Mouse (Mus musculus): ENCODE data around the gene 7420426K07Rik. TPM values are rescaled to one million over a fixed set of nuclear protein-coding genes. Genes with fewer than 3 reads are reported as not detected.

7420426K07Rik gene
- polyA plus RNA-seq, 1 experiment from 2014 or later, result not detected

- no peak overlapping the region for H3K9ac ChIP-seq (ENCODE audit: low read depth, low read length)
- H3K27me3 ChIP-seq (replicated peaks; ENCODE audit: control insufficient read depth, insufficient read depth, low read length), result peaks cover 2% of the 10 kb centered on the region; the same call in 1 of the 2 replicates
- no peak for ATAC-seq
- no peaks in the 10 kb centered on the region for H3K9me3 ChIP-seq (ENCODE audit: control insufficient read depth, low read length)
- no peak overlapping the region for H3K4me3 ChIP-seq (ENCODE audit: low read length)
- no peak overlapping the region for H3K4me2 ChIP-seq (ENCODE audit: low read depth, low read length)
- H3K36me3 ChIP-seq (ENCODE audit: control insufficient read depth, insufficient read depth, low read length), result no peaks in the 10 kb centered on the region
- H3K27ac ChIP-seq (ENCODE audit: low read length), result no peak overlapping the region
- H3K4me1 ChIP-seq (ENCODE audit: control insufficient read depth, insufficient read depth, low read length), result no peaks in the 10 kb centered on the region
- WGBS, result 49% methylated on average over 6 of the region's 6 CpGs
Measured at GRCm38 (mm10) chr9:98932931-98933330, 30.0 kb downstream of the 7420426K07Rik start.

- peaks cover 2% of the 10 kb centered on the region; the same call in 1 of the 2 replicates for H3K27me3 ChIP-seq (replicated peaks; ENCODE audit: control insufficient read depth, insufficient read depth, low read length)
- H3K9me3 ChIP-seq (ENCODE audit: control insufficient read depth, low read length), result no peaks in the 10 kb centered on the region
- no peak overlapping the region for H3K9ac ChIP-seq (ENCODE audit: low read depth, low read length)
- no peaks in the 10 kb centered on the region for H3K4me1 ChIP-seq (ENCODE audit: control insufficient read depth, insufficient read depth, low read length)
- H3K36me3 ChIP-seq (ENCODE audit: control insufficient read depth, insufficient read depth, low read length), result no peaks in the 10 kb centered on the region
- no peak overlapping the region for H3K4me3 ChIP-seq (ENCODE audit: low read length)
- 26% methylated on average over 16 of the region's 16 CpGs for WGBS
- H3K4me2 ChIP-seq (ENCODE audit: low read depth, low read length), result no peak overlapping the region
- ATAC-seq, result no peak
- H3K27ac ChIP-seq (ENCODE audit: low read length), result no peak overlapping the region
Measured at GRCm38 (mm10) chr9:98935190-98935909, 32.4 kb downstream of the 7420426K07Rik start.

GRCm38 (mm10) chr9:98939290-98939689, 36.4 kb downstream of the 7420426K07Rik start:
- 20% methylated on average over 2 of the region's 2 CpGs for WGBS
- ATAC-seq, result no peak

GRCm38 (mm10) chr9:98952171-98953050, 49.5 kb downstream of the 7420426K07Rik start:
- under 1% methylated on average over 40 of the region's 40 CpGs for WGBS
- Histone ChIP-seq H3K27ac (ENCODE audit: low read length) (no peak overlapping the region), H3K36me3 (ENCODE audit: control insufficient read depth, insufficient read depth, low read length) (no peaks in the 10 kb centered on the region), H3K27me3 (replicated peaks; ENCODE audit: control insufficient read depth, insufficient read depth, low read length) (peaks cover 77% of the 10 kb centered on the region), H3K4me1 (ENCODE audit: control insufficient read depth, insufficient read depth, low read length) (peaks cover 32% of the 10 kb centered on the region), H3K9me3 (ENCODE audit: control insufficient read depth, low read length) (no peaks in the 10 kb centered on the region), H3K4me2 (ENCODE audit: low read depth, low read length) (no peak overlapping the region), H3K9ac (ENCODE audit: low read depth, low read length) (no peak overlapping the region), H3K4me3 (ENCODE audit: low read length) (0 out of 2 replicates have a peak overlapping the region, but pooled peaks have one; percentile 4)
- no peak for ATAC-seq

More at GRCm38 (mm10) chr9:98939290-98939689, 36.4 kb downstream of the 7420426K07Rik start:
- Histone ChIP-seq H3K9me3 (ENCODE audit: control insufficient read depth, low read length) (no peaks in the 10 kb centered on the region), H3K9ac (ENCODE audit: low read depth, low read length) (no peak overlapping the region), H3K36me3 (ENCODE audit: control insufficient read depth, insufficient read depth, low read length) (no peaks in the 10 kb centered on the region), H3K4me2 (ENCODE audit: low read depth, low read length) (no peak overlapping the region), H3K4me3 (ENCODE audit: low read length) (no peak overlapping the region), H3K27me3 (replicated peaks; ENCODE audit: control insufficient read depth, insufficient read depth, low read length) (peaks cover 1% of the 10 kb centered on the region; the same call in 1 of the 2 replicates), H3K4me1 (ENCODE audit: control insufficient read depth, insufficient read depth, low read length) (no peaks in the 10 kb centered on the region), H3K27ac (ENCODE audit: low read length) (no peak overlapping the region)

GRCm38 (mm10) chr9:98953291-98953690, 50.4 kb downstream of the 7420426K07Rik start:
- Histone ChIP-seq H3K9ac (ENCODE audit: low read depth, low read length) (no peak overlapping the region), H3K4me1 (ENCODE audit: control insufficient read depth, insufficient read depth, low read length) (peaks cover 32% of the 10 kb centered on the region), H3K4me2 (ENCODE audit: low read depth, low read length) (no peak overlapping the region), H3K9me3 (ENCODE audit: control insufficient read depth, low read length) (no peaks in the 10 kb centered on the region), H3K4me3 (ENCODE audit: low read length) (no peak overlapping the region), H3K36me3 (ENCODE audit: control insufficient read depth, insufficient read depth, low read length) (no peaks in the 10 kb centered on the region), H3K27ac (ENCODE audit: low read length) (no peak overlapping the region), H3K27me3 (replicated peaks; ENCODE audit: control insufficient read depth, insufficient read depth, low read length) (peaks cover 77% of the 10 kb centered on the region)
- WGBS, result 6% methylated on average over 4 of the region's 4 CpGs
- no peak for ATAC-seq

- Histone ChIP-seq H3K4me3 (ENCODE audit: low read length) (no peak overlapping the region), H3K27me3 (replicated peaks; ENCODE audit: control insufficient read depth, insufficient read depth, low read length) (peaks cover 81% of the 10 kb centered on the region), H3K9ac (ENCODE audit: low read depth, low read length) (no peak overlapping the region), H3K4me2 (ENCODE audit: low read depth, low read length) (no peak overlapping the region), H3K9me3 (ENCODE audit: control insufficient read depth, low read length) (no peaks in the 10 kb centered on the region), H3K27ac (ENCODE audit: low read length) (no peak overlapping the region), H3K36me3 (ENCODE audit: control insufficient read depth, insufficient read depth, low read length) (no peaks in the 10 kb centered on the region), H3K4me1 (ENCODE audit: control insufficient read depth, insufficient read depth, low read length) (peaks cover 32% of the 10 kb centered on the region)
- no peak for ATAC-seq
- 3% methylated on average over 9 of the region's 9 CpGs for WGBS
Measured at GRCm38 (mm10) chr9:98953830-98954229, 50.9 kb downstream of the 7420426K07Rik start.

Other genes starting within 250 kb of the 7420426K07Rik start
- not detected in 2 replicates for gene Prr23a1, start 60.6 kb upstream of the 7420426K07Rik start, polyA plus RNA-seq (2015; fragmentation: Nextera tagmentation; extraction: Ambion mirVana)
- not detected in 2 replicates for gene Prr23a2, start 46.6 kb upstream of the 7420426K07Rik start, polyA plus RNA-seq (2015; fragmentation: Nextera tagmentation; extraction: Ambion mirVana)
- not detected in 2 replicates for gene Prr23a3, start 38.4 kb upstream of the 7420426K07Rik start, polyA plus RNA-seq (2015; fragmentation: Nextera tagmentation; extraction: Ambion mirVana)
- not detected in 2 replicates for gene Foxl2, start 52.2 kb downstream of the 7420426K07Rik start, polyA plus RNA-seq (2015; fragmentation: Nextera tagmentation; extraction: Ambion mirVana)
- gene Faim, start 83.3 kb downstream of the 7420426K07Rik start, polyA plus RNA-seq (2015; fragmentation: Nextera tagmentation; extraction: Ambion mirVana), result 34.5 and 36.9 TPM in 2 replicates
- gene Gm1123, start 132.6 kb downstream of the 7420426K07Rik start, polyA plus RNA-seq (2015; fragmentation: Nextera tagmentation; extraction: Ambion mirVana), result 33.1 and 39.2 TPM in 2 replicates
- gene Pik3cb, start 237.5 kb downstream of the 7420426K07Rik start, polyA plus RNA-seq (2015; fragmentation: Nextera tagmentation; extraction: Ambion mirVana), result 0.72 and 0.73 TPM in 2 replicates